Mouse (Mus musculus): ENCODE data around the gene Nin. TPM values are rescaled to one million over a fixed set of nuclear protein-coding genes. Genes with fewer than 3 reads are reported as not detected.

Gene Nin
- polyA plus RNA-seq, 1 experiment from 2014 or later: 11.3 TPM

DNA sequence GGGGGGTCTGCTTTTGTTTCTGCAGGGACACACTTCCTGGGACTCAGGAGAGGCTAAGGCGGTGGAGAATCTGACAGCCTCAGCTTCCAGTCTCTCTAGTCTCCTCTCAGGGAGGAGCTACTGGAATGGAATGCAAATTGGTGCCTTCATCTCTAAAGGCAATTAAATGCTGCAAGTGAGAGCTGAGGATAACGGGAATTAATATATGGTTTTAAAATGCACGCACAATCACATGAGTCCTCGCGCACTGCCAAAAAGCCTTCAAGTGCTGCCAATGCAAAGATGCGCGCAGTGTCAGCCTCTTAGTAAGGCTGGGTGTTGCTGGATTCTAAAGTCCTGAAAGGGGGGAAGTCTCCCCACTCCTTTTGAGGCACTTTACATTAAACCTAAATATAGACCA, 42.6 kb downstream of the Nin start:
- peaks cover 35% of the 10 kb centered on the region for H3K4me1 ChIP-seq (replicated peaks)
- H3K9ac ChIP-seq: no peak overlapping the region
- no peaks in the 10 kb centered on the region for H3K27me3 ChIP-seq
- H3K4me2 ChIP-seq: no peak overlapping the region
- peak overlapping the region; percentile 27 for H3K27ac ChIP-seq (replicated peaks)
- 44% methylated on average over 7 of the region's 7 CpGs for WGBS
- peak; percentile 32; the same call in 1 of the 2 replicates for ATAC-seq (ENCODE audit: low FRiP score, low read depth)
- H3K4me3 ChIP-seq: no peak overlapping the region
- H3K9me3 ChIP-seq: no peaks in the 10 kb centered on the region
- no peaks in the 10 kb centered on the region for H3K36me3 ChIP-seq

DNA sequence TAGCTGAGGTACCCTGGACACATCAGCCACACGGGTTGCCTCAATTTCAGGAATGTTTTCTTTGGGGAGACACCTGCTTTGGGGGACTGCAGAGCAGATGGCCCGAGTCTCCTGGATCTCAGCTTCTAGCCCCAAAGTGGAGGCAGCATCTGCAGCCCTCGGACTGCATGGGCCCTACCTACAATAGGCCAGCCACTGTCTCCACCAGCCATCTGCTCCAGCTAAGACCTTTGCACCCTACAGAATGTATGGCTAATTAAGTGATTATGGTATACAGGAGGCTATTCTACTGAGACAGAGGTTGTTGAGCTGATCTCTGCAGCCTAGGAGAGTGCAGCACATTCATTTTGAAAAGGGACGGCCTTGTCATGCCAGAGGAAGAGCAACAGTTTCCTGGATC, 43.2 kb downstream of the Nin start:
- no peak overlapping the region for H3K4me3 ChIP-seq
- H3K4me2 ChIP-seq: no peak overlapping the region
- no peaks in the 10 kb centered on the region for H3K27me3 ChIP-seq
- ATAC-seq (ENCODE audit: low FRiP score, low read depth): peak; percentile 14; the same call in 1 of the 2 replicates
- H3K36me3 ChIP-seq: no peaks in the 10 kb centered on the region
- H3K27ac ChIP-seq (replicated peaks): peak overlapping the region; percentile 27; the same call in 1 of the 2 replicates
- H3K9me3 ChIP-seq: no peaks in the 10 kb centered on the region
- peaks cover 35% of the 10 kb centered on the region for H3K4me1 ChIP-seq (replicated peaks)
- no peak overlapping the region for H3K9ac ChIP-seq
- 13% methylated on average over 4 of the region's 4 CpGs for WGBS

- 10% methylated on average over 6 of the region's 6 CpGs for WGBS
- Histone ChIP-seq H3K27me3 (no peaks in the 10 kb centered on the region), H3K4me3 (no peak overlapping the region), H3K9ac (no peak overlapping the region), H3K4me2 (no peak overlapping the region), H3K9me3 (no peaks in the 10 kb centered on the region), H3K4me1 (replicated peaks) (peaks cover 35% of the 10 kb centered on the region), H3K36me3 (no peaks in the 10 kb centered on the region), H3K27ac (replicated peaks) (no peak overlapping the region)
- no peak for ATAC-seq (ENCODE audit: low FRiP score, low read depth)
Observed at GRCm38 (mm10) chr12:70068647-70069257, 44.8 kb downstream of the Nin start.

DNA sequence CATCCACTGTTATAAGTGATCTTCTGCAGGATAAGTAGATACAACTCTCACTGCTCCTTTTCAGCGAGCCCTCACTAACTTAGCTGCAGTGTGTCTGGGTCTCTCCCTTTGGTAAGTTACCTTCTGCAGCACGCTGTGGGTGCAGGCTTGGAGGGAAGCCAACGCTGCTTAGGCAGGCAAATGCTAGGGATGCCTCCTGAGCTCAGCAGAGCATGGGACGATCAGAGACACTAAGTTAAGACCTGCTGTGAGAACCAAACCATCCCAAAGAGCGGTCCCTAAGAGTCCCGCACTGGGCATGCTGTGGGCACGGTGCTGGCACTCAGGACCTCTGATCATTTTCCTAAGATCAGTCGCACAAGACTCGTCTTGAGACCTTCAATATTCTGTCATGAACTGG, 45.7 kb downstream of the Nin start:
- no peak for ATAC-seq (ENCODE audit: low FRiP score, low read depth)
- no peak overlapping the region for H3K27ac ChIP-seq (replicated peaks)
- no peaks in the 10 kb centered on the region for H3K27me3 ChIP-seq
- 46% methylated on average over 9 of the region's 9 CpGs for WGBS
- H3K4me3 ChIP-seq: no peak overlapping the region
- peaks cover 35% of the 10 kb centered on the region for H3K4me1 ChIP-seq (replicated peaks)
- no peak overlapping the region for H3K9ac ChIP-seq
- H3K4me2 ChIP-seq: no peak overlapping the region
- H3K36me3 ChIP-seq: no peaks in the 10 kb centered on the region
- H3K9me3 ChIP-seq: no peaks in the 10 kb centered on the region

GRCm38 (mm10) chr12:70062114-70062513, 51.4 kb downstream of the Nin start:
- no peaks in the 10 kb centered on the region for H3K4me1 ChIP-seq (replicated peaks)
- H3K27ac ChIP-seq (replicated peaks): no peak overlapping the region
- H3K27me3 ChIP-seq: no peaks in the 10 kb centered on the region
- H3K9ac ChIP-seq: no peak overlapping the region
- WGBS: 42% methylated on average over 3 of the region's 3 CpGs
- H3K36me3 ChIP-seq: peaks cover 5% of the 10 kb centered on the region; the same call in 1 of the 2 replicates
- H3K9me3 ChIP-seq: no peaks in the 10 kb centered on the region
- ATAC-seq (ENCODE audit: low FRiP score, low read depth): no peak
- no peak overlapping the region for H3K4me2 ChIP-seq
- no peak overlapping the region for H3K4me3 ChIP-seq

DNA sequence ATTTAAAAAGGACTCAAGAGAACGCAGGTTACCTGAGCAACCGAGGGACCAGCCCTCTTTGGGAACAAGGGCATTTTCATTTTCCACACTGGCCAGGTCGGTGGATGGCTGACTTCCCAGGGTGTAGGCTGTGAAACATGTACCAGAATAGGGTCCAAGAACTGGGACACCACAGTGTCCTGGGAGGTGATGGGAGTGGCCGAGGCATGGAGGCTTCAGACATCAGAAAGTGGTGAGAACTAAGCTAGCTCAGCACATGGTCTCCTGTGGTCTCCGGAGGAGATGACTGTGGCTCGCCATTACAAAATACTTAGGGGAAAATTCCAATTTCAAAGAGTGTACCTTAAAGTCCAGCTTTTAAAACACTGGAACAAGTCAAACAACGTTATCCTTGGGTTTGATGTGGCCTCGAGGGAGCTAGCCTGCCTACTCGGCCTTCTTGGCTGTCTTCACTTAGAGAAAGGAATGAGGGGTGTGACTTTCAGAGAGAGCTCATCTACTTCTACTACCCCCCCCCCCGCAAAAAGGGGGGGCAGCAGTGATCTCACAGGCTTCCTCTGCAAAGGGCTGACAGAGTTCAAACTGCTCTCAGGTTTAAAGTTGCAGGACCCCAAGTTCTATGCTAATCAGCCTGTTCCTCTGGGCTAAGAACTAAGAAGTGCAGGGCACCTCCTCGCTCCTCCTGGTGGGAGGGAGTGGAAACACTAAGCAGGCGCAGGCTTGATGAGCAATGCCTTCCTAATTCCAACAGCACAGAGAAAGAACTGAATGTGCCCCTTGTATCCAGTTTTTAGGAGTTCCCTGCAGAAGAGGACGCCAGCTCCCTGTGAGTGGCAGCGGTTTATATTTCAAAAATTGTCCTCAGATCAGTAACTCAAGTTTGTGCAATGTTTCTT, 54.3 kb downstream of the Nin start:
- no peaks in the 10 kb centered on the region for H3K27me3 ChIP-seq
- no peak overlapping the region for H3K27ac ChIP-seq (replicated peaks)
- no peak overlapping the region for H3K4me2 ChIP-seq
- H3K4me1 ChIP-seq (replicated peaks): no peaks in the 10 kb centered on the region
- H3K36me3 ChIP-seq: peaks cover 26% of the 10 kb centered on the region
- H3K9me3 ChIP-seq: no peaks in the 10 kb centered on the region
- 75% methylated on average over 14 of the region's 14 CpGs for WGBS
- H3K9ac ChIP-seq: no peak overlapping the region
- H3K4me3 ChIP-seq: no peak overlapping the region
- no peak for ATAC-seq (ENCODE audit: low FRiP score, low read depth)

GRCm38 (mm10) chr12:70050699-70051098, 62.8 kb downstream of the Nin start:
- 66% methylated on average over 7 of the region's 7 CpGs for WGBS
- no peak for ATAC-seq (ENCODE audit: low FRiP score, low read depth)
- H3K36me3 ChIP-seq: peaks cover 60% of the 10 kb centered on the region

DNA sequence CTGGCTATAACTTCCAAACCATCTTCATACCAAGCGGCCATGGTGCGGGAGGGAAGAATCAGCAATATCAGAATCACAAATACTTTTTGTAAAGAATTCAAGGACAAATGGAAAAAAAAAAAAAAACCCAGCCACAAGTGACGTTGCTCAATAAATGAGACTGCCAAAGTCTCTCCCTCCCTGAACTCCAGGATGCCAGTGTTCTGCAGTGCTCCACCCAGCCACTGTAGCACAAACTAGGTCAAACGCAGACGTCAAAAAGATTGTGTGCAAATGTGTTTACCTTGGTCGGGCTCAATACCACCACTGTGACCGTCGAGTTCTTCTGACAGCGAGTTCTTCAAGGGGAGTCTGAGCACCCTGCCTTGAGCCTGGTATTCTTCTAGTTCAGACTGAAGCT, 64.8 kb downstream of the Nin start:
- no peak for ATAC-seq (ENCODE audit: low FRiP score, low read depth)
- Histone ChIP-seq H3K9me3 (no peaks in the 10 kb centered on the region), H3K9ac (no peak overlapping the region), H3K4me1 (replicated peaks) (no peaks in the 10 kb centered on the region), H3K4me2 (no peak overlapping the region), H3K27me3 (no peaks in the 10 kb centered on the region), H3K27ac (replicated peaks) (no peak overlapping the region), H3K36me3 (peaks cover 62% of the 10 kb centered on the region), H3K4me3 (no peak overlapping the region)
- 88% methylated on average over 9 of the region's 9 CpGs for WGBS

More at GRCm38 (mm10) chr12:70050699-70051098, 62.8 kb downstream of the Nin start:
- H3K9ac ChIP-seq: no peak overlapping the region
- H3K4me1 ChIP-seq (replicated peaks): no peaks in the 10 kb centered on the region
- no peak overlapping the region for H3K4me2 ChIP-seq
- no peak overlapping the region for H3K27ac ChIP-seq (replicated peaks)
- no peak overlapping the region for H3K4me3 ChIP-seq
- no peaks in the 10 kb centered on the region for H3K9me3 ChIP-seq
- no peaks in the 10 kb centered on the region for H3K27me3 ChIP-seq

DNA sequence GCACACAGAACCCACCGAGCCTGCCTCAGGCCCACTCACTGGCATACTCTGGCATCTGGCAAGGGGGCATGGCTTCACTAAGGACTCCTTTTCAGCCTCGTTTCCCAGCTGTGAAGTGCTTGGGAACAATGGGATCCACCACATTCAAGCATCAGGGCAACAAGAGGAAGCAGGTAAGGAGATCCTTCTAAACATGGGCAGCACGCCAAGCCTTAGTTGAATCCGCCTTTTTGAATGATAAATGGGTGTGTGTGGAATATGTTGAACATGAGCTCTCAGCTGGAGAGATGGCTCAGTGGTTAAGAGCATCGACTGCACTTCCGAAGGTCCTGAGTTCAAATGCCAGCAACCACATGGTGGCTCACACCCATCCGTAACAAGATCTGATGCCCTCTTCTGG, 66.2 kb downstream of the Nin start:
- peaks cover 73% of the 10 kb centered on the region for H3K36me3 ChIP-seq
- no peaks in the 10 kb centered on the region for H3K4me1 ChIP-seq (replicated peaks)
- H3K9ac ChIP-seq: no peak overlapping the region
- H3K27me3 ChIP-seq: no peaks in the 10 kb centered on the region
- ATAC-seq (ENCODE audit: low FRiP score, low read depth): no peak
- no peaks in the 10 kb centered on the region for H3K9me3 ChIP-seq
- no peak overlapping the region for H3K4me2 ChIP-seq
- no peak overlapping the region for H3K27ac ChIP-seq (replicated peaks)
- H3K4me3 ChIP-seq: no peak overlapping the region
- 89% methylated on average over 7 of the region's 7 CpGs for WGBS

DNA sequence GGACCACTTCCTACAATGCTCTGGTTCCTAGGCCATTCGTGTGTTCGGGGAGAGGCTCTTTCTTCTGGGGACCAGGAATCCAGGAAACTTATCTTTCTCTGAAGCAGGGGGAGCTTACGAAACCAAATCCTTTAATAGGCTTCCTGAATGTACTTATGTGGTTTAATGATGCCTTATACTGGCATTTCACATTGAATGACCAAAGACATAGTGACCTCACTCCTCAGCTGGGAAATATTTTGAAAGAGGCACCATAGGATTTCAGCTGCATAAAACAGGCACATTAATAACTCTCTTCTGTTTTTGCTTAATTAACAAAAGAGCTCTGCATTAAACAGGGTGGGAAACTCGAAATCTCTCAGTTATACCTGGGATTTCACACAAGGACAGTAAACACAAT, 69.2 kb downstream of the Nin start:
- Histone ChIP-seq H3K4me2 (no peak overlapping the region), H3K9me3 (no peaks in the 10 kb centered on the region), H3K4me3 (no peak overlapping the region), H3K27ac (replicated peaks) (no peak overlapping the region), H3K4me1 (replicated peaks) (no peaks in the 10 kb centered on the region), H3K36me3 (peaks cover 71% of the 10 kb centered on the region), H3K9ac (no peak overlapping the region), H3K27me3 (no peaks in the 10 kb centered on the region)
- 76% methylated on average over 4 of the region's 4 CpGs for WGBS
- no peak for ATAC-seq (ENCODE audit: low FRiP score, low read depth)

- peaks cover 71% of the 10 kb centered on the region for H3K36me3 ChIP-seq
- no peak for ATAC-seq (ENCODE audit: low FRiP score, low read depth)
- H3K9me3 ChIP-seq: no peaks in the 10 kb centered on the region
- H3K4me1 ChIP-seq (replicated peaks): no peaks in the 10 kb centered on the region
- no peak overlapping the region for H3K4me3 ChIP-seq
- H3K27ac ChIP-seq (replicated peaks): no peak overlapping the region
- WGBS: 89% methylated on average over 13 of the region's 13 CpGs
- H3K27me3 ChIP-seq: no peaks in the 10 kb centered on the region
- H3K4me2 ChIP-seq: no peak overlapping the region
- H3K9ac ChIP-seq: no peak overlapping the region
Observed at GRCm38 (mm10) chr12:70043421-70043820, 70.1 kb downstream of the Nin start.

GRCm38 (mm10) chr12:70040981-70041380, 72.5 kb downstream of the Nin start:
- no peaks in the 10 kb centered on the region for H3K27me3 ChIP-seq
- no peak overlapping the region for H3K4me2 ChIP-seq
- no peak overlapping the region for H3K4me3 ChIP-seq
- no peaks in the 10 kb centered on the region for H3K4me1 ChIP-seq (replicated peaks)
- H3K9ac ChIP-seq: no peak overlapping the region
- H3K9me3 ChIP-seq: no peaks in the 10 kb centered on the region
- WGBS: 83% methylated on average over 6 of the region's 6 CpGs
- ATAC-seq (ENCODE audit: low FRiP score, low read depth): no peak
- no peak overlapping the region for H3K27ac ChIP-seq (replicated peaks)
- peaks cover 63% of the 10 kb centered on the region for H3K36me3 ChIP-seq
